Mouse (Mus musculus) mouse embryonic stem cell (cell line): Measurements from ENCODE around the gene Litaf.
"Not testable (repeated sequence)": the region's sequence is repeated elsewhere in the genome, so short reads cannot be mapped to it uniquely, and the experiment has no call there.

Experiments used
- in situ Hi-C, 2 experiments: fragments of 300-500 bp; cut with MboI; formaldehyde crosslinking; loops; 1 replicate in 1 of 2; 3 replicates in 1 of 2; pipeline ENCODE4 v1.14.3; 2019 to 2020; ENCODE audit warnings: low sequenced_read_pairs in 2 of 2, low pct_unique_long_range_greater_than_20kb in 1 of 2, mixed read lengths in 1 of 2; ENCODE audit not compliant: unreplicated experiment in 1 of 2

The Litaf gene

DNA sequence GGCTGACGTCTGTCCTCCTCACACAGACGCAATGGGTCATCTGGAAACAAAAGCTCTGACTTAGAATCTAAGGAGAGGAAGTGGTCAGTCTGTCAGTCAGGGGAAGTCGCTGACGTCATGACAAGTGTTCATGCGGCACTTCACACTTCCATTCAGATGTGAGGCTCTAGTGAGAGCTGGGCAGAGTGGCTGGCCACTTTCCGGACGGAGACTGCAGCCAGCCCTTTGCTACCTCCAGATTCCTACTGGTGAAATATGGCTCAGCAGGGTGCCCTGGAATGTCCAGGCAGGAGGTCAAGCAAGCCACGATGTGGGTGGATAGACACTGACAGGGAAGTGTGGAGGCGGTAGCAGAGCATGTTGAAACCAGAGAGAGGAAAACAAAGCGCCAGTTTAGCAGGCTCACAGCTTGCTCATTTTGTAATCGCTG, 89.7 kb downstream of the Litaf start:
- in situ Hi-C loops = no loop called here

DNA sequence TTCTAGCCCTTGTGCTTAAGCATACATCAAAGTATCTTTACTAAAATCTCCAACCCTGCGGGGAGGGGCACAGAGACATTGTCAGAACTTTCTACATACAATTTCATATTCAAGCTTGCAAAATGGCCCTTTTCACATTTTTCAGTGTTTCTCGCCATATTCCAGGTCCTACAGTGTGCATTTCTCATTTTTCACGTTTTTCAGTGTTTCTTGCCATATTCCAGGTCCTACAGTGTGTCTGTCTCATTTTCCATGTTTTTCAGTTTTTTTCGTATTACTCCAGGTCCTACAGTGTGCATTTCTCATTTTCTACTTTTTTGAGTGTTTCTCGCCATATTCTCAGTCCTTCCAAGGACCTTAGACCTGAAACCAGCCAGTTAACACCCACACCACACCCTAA, 91.0 kb downstream of the Litaf start:
- in situ Hi-C loops = no loop called here

- in situ Hi-C loops = no loop called here
These were observed 91.9 kb downstream of the Litaf start for GRCm38 (mm10) chr16:10974037-10974446.

GRCm38 (mm10) chr16:10972259-10972658, 93.7 kb downstream of the Litaf start:
- in situ Hi-C loops = no loop called here

DNA sequence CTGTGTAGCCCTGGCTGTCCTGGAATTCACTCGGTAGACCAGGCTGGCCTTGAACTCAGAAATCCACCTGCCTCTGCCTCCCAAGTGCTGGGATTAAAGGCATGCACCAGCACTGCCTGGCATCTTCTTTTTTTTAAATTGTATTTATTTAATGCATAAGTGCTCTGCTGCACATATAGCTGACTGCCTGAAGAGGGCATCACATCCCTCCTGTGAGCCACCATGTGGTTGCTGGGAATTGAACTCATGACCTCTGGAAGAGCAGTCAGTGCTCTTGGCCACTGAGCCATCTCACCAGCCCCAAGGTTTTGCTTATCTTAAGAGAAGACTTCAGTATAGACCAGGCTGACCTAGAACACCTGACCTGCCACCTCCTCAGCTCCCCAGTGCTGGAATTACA, 96.0 kb downstream of the Litaf start:
- in situ Hi-C loops = not testable (repeated sequence)

- in situ Hi-C loops = no loop called here
These were observed 96.6 kb downstream of the Litaf start for GRCm38 (mm10) chr16:10969342-10969741.

DNA sequence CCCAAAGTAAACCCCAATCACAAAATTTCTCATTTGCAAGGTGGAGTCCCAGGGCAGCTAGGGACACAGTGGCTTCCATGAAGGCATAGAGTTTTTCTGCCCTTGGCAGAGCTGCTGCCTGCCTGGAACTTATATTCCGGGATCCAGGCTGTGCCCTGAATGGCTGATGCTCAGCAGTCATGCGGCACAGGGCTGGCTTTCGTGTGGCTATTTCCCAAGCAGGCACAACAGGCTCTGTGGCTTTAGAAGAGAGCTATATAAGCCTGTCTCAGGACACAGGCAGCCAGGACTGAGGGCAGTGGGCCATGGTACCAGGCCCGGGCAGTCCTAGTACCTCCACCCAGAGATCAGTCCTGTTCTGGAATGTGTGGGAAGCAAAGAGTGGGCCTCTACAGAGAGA, 97.7 kb downstream of the Litaf start:
- in situ Hi-C loops = no loop called here

GRCm38 (mm10) chr16:10967756-10968155, 98.2 kb downstream of the Litaf start:
- in situ Hi-C loops = no loop called here

DNA sequence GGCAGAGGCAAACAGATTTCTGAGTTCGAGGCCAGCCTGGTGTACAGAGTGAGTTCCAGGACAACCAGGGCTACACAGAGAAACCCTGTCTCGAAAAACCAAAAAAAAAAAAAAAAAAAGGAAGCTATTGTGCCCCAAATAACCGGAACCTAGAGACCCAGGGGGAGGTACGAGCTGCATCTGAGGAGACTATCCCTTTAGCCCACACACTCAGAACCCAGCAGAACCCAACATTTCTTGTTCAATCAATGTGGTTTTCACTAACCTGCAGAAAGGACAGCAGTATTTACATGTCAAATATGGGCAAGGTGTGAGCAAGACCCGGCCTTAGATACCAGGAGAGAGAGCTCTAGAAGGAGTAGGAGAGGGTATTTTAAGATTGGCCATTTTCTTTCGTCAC, 98.9 kb downstream of the Litaf start:
- in situ Hi-C loops = no loop called here

DNA sequence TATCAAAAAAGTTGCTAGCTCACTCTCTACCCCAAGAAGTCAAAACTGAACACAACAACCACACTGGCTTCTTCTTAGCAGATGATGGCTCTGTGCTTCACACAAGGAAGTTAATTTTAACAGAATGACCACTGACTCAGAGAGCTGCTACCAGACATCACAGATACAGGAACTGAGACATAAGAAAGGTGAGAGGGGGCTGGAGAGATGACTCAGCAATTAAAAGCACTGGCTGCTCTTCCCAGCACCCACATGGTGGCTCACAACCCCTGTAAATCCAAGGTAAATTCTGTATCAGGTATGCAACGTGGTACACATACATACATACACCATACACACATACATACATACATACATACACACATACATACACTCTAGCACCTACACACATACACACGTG, 100.9 kb downstream of the Litaf start:
- in situ Hi-C loops = no loop called here

GRCm38 (mm10) chr16:10960916-10961315, 105.0 kb downstream of the Litaf start:
- in situ Hi-C loops = no loop called here

DNA sequence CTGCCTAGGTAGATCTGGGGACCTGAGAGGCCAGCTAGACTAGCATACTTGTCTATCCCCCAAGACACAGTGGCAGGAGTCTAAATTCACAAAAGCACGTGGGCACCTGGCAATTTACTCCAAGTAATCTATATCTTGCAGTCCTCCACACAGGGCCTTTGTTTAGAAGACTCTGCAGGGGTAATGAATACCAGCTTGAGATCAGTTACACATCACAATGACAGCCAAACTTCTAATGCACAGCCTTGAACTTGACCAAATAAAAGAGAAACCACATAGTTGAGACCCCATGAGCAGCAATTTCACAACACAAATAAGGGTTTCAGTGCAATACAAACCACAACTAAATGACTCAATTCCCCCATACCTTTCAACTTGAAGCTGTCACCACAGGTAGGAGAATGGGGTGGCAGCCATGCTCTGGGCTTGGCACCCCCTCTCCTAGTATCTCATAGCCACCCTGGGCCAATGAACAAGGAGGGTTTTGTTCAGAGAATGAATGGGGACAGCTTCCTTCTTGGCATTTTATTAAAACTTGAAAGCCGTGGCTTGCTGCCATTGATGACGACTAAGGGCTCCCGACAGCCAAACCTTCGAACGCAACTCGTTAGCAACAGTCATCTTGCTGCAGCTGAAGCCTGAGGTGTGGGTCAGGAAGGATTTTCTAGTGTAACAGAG, 107.1 kb downstream of the Litaf start:
- in situ Hi-C loops = no loop called here

DNA sequence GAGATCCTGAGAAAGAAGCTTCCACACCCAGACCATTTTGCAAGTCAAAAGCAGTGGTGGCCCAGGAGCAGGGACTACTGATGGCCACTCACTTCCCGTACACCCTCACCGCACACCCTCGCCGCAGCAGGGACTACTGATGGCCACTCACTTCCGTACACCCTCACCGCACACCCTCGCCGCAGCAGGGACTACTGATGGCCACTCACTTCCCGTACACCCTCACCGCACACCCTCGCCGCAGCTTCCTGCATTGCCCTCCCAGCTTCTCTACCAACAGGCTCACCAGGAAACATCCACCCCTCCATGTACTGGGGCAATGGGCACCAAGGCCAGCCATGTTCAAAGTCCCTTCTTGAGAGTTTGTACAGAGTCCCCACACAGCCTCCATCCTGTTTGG, 107.7 kb downstream of the Litaf start:
- in situ Hi-C loops = not testable (repeated sequence)

DNA sequence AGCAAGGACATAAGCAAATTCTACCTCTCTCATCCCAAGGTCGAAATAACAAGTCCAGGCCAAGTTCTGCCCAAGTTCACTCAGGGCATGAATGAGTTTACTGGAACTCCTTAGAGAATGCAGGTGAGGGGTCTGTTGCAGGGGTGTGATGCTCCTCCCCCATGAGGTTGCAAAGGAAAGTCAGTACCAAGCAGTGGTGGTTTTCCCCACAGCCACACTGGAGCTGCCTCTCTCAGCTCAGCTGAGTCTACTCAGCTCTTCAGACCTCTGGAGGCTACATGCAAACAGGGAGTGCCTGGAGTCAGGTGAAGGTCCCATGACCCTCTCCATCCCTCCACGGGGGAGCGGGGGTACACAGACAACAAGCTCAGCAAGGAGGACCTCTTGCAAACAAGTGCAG, 108.2 kb downstream of the Litaf start:
- in situ Hi-C loops = no loop called here

DNA sequence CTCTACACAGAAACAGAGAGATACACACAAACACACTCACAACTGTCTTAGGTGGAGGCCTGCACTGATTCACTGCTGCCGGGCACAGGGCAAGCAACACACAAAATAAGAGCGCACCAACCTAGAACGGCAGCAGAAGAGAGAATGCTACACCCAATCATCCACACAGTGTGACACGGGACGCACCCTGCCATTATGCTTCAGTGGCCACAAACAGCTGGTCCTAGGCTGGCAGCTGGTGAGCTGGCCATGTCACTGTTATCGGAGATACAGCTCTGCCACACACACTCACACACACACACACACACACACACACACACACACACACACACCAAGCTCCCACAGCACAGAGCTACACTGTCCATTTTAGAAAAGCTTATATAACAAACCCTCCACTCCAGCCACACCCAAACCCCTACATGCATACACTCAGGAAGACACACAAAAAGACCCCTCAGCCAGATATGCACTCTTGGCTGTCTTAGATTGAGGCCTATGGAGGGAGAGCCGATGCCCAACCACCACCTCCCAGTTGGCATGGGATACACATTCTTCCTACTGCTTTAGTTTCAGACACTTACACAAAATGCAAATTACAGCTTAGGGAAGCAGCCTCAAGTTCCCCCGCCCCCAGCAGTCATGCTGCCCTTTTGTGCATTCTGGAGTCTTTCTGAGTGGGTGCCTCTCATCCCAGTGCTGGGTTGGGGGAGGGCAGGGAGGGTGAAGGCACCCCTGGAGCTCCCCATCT, 108.8 kb downstream of the Litaf start:
- in situ Hi-C loops = no loop called here

DNA sequence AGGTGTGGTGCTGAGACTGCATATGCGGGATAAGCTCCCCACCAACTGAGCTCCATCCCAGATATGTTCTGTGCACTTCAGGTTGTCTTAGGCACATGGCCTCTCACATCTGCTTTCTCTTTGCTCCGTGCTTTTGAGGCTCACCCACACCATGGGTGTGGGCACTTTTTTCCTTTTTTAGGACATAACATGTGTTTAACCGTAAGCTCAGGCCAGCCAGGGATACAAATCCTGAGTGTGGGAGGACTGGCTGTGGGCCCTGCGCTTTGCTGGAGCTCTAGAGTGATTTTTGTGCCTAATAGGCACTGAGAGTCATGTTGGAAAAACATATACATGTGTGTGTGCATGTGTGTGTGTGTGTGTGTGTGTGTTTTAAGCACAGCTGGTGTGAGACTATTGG, 110.9 kb downstream of the Litaf start:
- in situ Hi-C loops = no loop called here

DNA sequence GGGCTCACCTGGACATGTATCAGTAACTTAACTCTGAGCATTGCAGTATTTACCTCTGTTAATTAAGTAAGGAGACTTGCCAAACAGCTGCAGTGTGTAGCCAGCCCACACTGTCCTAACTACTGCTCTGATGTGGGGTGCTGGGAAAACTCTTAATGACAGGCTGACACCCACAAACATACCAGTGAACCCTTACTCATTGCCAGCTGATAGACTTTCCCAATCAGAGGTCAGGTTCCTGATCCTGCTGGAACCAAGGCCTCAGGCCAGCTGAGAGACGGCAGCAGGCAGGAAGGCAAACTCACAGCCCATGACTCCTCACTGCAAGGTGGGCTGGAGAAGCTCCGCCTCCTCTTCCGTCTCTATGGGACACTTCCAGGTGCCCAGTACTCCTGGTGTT, 113.1 kb downstream of the Litaf start:
- in situ Hi-C loops = no loop called here

DNA sequence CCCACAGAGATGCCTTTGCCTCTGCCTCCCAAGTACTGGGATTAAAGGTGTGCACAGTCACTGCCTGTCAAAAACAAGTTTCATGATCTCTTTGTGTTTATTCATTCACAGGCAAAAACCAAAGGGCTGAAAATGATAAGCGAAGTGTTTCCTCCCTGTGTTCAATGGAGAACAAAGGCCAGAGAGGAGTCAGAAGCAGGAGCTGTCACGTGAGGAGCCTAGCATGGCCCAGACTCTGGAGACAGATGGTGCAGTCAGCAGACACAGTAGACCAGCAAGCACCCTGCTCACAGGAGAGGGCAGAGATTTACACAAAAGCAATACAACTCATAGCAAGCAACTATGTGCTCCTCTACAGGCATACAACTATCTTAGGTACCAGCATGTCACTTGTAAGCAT, 113.9 kb downstream of the Litaf start:
- in situ Hi-C loops = no loop called here

DNA sequence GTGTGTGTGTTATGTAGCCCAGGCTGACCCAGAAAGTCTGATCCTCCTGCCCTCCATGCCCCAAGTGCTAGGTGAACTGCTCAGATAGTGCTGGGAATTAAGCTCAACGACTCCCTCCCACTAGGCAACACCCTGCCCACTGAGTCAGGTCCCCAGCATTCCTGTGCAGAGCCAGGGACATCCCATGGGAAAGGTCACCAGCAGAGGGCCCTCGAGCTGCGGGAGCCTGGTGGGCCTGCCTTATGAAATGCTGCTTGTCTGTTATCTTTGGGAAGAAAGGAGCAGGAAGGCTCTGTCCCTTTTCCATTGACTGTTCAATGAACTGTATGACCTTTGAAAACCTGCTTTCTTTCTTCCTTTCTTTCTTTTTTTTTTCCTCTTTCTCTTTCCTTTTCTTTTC, 114.4 kb downstream of the Litaf start:
- in situ Hi-C loops = no loop called here

- in situ Hi-C loops = no loop called here
These were observed 115.4 kb downstream of the Litaf start for GRCm38 (mm10) chr16:10950539-10950938.
